Mouse (Mus musculus): Measurements from ENCODE around the gene Ephb6.
"Not testable (repeated sequence)": the region's sequence is repeated elsewhere in the genome, so short reads cannot be mapped to it uniquely, and the experiment has no call there.

Gene Ephb6

GRCm38 (mm10) chr6:41605061-41605793 is at the start of gene Ephb6:
Ephb6 (plus strand) TSS chr6:41605482.
- DNase-seq (ENCODE audit: low spot score in 2 of 2): peak; percentile 62 to 69

- no peak for DNase-seq (ENCODE audit: low spot score in 2 of 2)
Observed at GRCm38 (mm10) chr6:41556389-41556788, 48.9 kb upstream of the Ephb6 start.

DNA sequence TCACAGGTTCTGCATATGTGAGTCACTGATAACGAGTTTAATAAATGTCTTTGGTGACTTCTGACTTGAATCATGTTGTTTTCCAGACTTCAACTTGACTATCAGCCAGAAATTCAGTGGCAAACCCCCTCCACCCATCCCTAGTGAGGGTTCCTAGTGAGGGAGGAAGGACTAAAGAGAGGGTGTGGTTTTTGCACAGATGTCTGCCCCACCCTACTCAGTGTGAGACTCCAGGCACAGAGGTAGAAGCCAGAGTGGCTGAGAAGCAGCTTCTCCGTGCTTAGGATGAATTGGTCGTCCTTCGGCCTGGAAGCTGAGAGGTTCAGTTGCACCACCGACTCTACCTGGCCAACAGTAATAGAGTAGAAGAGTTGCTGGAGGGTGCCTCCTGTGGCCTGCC is 47.8 kb upstream of the Ephb6 start:
- no peak for DNase-seq (ENCODE audit: low spot score in 2 of 2)

DNA sequence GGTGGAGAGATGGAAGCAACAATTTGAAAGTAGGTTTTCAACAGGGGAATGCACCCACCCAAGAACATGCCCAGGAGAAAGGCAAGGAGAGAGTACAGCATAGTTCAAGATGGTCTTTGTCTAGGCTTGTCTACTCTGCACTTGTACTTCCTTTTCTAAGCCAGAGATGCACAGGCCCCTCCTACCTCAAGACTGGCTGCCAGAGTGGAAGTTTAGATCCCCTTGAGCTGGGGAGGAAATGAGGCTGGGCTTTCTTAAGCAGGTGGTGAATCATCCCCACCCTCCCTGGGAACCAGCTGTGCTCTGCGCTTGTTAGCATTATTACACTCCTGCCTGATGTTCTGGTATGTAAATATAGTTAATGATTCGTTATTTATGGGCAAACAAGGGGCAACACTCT is 47.0 kb upstream of the Ephb6 start:
- no peak for DNase-seq (ENCODE audit: low spot score in 2 of 2)

GRCm38 (mm10) chr6:41559331-41559730 is 46.0 kb upstream of the Ephb6 start:
- DNase-seq (ENCODE audit: low spot score in 2 of 2): no peak

DNA sequence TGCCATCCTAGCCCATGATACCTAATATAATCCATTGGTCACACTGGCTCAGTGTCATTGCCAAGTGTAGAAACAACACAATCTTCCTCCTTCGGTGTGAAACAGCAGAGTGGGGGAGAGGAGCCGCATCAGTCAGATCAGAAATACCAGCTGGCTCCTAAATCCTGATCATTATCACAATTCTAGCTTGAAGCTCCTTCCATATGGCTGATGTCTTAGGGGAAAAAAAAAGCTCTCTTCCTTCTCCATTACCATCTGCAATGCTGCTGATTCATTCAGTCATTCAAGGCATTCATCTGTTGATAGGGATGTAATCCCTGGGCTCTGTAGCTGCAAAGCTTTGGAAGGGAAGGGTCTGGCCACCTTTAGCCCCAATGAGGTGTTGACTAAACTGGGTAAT is 45.0 kb upstream of the Ephb6 start:
- DNase-seq (ENCODE audit: low spot score in 2 of 2): peak in 1 of 2 experiments; percentile 33

GRCm38 (mm10) chr6:41562598-41562997 is 42.7 kb upstream of the Ephb6 start:
- no peak for DNase-seq (ENCODE audit: low spot score in 2 of 2)

DNA sequence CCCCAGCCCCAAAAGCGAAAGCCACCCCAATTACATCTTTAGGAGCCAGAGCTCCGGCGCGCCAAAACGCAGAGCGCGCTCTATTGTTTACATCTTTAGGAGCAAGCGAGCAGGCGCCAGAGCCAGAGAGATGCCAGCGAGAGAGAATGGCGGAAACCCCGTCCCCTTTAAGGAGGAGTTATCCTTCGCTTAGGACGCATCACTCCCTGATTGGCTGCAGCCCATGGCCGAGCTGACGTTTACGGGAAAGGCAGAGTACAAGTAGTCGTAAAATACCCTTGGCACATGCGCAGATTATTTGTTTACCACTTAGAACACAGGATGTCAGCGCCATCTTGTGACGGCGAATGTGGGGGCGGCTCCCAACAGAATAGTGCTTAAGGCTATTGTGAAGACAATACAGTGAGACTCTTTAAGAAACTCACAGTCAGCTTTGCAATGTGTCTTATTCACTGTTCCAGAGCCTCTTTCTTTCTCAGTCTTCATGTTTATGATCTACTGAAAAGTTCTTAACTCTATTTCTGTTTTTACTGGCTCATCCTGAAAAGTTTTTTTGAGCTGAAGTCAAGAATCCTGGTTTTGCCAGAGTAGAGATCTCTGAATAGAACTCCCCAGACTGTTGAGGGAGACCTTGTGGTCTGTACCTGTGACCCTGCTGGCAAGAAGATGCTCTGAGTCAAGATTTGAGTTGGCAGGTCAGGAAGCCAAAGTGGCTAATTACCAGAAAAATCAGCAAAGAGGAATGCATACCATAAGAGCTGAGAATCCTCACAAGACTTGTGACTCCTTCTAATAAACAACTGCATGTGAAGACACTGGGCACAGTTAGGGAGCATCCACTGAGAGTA is 42.0 kb upstream of the Ephb6 start:
- not testable (repeated sequence) for DNase-seq (ENCODE audit: low spot score in 2 of 2)

- DNase-seq (ENCODE audit: low spot score in 2 of 2): no peak
Observed at GRCm38 (mm10) chr6:41565261-41565660, 40.0 kb upstream of the Ephb6 start.

GRCm38 (mm10) chr6:41566965-41567364 is 38.3 kb upstream of the Ephb6 start:
- no peak for DNase-seq (ENCODE audit: low spot score in 2 of 2)

GRCm38 (mm10) chr6:41569078-41569477 is 36.2 kb upstream of the Ephb6 start:
- DNase-seq (ENCODE audit: low spot score in 2 of 2): no peak

DNA sequence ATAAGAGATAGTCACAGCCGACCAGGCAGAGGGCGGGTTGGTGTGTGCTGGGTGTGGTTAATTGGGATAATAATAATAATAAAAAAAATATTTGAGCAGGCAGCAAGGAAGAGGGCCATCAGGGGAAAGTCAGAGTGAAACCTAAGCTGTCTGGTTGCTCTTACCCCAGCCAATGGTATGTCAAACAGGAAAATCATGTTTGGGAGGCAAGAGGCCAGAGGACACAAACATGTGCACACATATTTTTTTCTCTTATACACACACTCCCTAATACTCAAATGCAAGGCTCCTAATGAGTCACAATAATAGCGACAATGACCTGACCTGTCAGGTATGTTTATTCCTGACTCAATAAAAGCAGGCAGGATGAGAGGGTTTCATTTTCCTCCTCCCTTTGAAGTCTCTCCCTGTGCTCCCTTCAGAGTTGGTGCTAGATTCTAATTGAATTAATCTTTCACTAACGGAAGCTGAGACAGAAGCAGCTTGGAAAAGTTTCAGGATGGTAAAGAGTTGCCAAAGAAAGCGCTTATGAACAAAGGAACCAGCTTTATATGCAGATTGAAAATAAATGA is 28.7 kb upstream of the Ephb6 start:
- no peak for DNase-seq (ENCODE audit: low spot score in 2 of 2)

GRCm38 (mm10) chr6:41577297-41577696 is 28.0 kb upstream of the Ephb6 start:
- DNase-seq (ENCODE audit: low spot score in 2 of 2): no peak

GRCm38 (mm10) chr6:41581295-41581694 is 24.0 kb upstream of the Ephb6 start:
- no peak for DNase-seq (ENCODE audit: low spot score in 2 of 2)

- DNase-seq (ENCODE audit: low spot score in 2 of 2): no peak
Observed at GRCm38 (mm10) chr6:41582189-41582588, 23.1 kb upstream of the Ephb6 start.

GRCm38 (mm10) chr6:41604401-41605050 is 756 bp upstream of the Ephb6 start:
- peak; percentile 60 to 63 for DNase-seq (ENCODE audit: low spot score in 2 of 2)

DNA sequence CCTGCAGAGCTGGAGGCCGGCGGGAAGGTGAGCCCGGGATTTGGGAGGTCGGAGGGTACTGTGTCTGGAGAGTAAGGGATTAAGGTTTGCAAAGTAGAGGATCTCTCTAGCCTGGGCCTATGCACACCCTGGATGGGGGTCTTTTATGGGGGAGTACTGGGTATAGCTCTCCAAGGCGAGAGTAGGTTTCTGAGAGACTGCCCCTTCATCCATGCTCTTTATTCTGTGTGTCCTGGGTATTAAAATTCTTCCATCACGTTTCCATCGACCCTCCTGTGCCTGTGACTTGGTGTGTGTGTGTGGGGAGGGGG is 467 bp downstream of the Ephb6 start:
- DNase-seq (ENCODE audit: low spot score in 2 of 2): peak in 1 of 2 experiments; percentile 2

DNA sequence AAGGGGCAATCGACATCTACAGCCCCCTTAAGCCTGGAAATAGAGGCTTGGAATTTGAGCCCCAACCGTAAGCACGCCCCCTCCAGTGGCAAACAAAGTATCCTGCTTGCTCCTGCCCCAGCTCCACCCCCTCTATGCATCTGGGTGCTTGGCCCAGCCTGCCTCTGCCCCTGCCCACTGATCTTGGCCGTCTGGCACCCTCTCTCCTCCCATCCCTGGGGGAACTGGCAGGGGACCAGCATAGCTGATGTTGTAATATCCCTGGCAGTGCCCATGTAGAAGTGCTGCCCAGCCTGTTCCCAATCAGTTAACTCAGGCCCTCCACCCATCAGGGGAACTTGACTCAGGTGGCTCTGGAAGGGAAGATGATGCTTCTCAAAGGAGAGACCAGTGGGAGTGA is 932 bp downstream of the Ephb6 start:
- DNase-seq (ENCODE audit: low spot score in 2 of 2): peak; percentile 69 to 71

- no peak for DNase-seq (ENCODE audit: low spot score in 2 of 2)
Observed at GRCm38 (mm10) chr6:41607637-41608036, 2.4 kb downstream of the Ephb6 start.

- DNase-seq (ENCODE audit: low spot score in 2 of 2): no peak
Observed at GRCm38 (mm10) chr6:41620173-41620798, 15.0 kb downstream of the Ephb6 start.

DNA sequence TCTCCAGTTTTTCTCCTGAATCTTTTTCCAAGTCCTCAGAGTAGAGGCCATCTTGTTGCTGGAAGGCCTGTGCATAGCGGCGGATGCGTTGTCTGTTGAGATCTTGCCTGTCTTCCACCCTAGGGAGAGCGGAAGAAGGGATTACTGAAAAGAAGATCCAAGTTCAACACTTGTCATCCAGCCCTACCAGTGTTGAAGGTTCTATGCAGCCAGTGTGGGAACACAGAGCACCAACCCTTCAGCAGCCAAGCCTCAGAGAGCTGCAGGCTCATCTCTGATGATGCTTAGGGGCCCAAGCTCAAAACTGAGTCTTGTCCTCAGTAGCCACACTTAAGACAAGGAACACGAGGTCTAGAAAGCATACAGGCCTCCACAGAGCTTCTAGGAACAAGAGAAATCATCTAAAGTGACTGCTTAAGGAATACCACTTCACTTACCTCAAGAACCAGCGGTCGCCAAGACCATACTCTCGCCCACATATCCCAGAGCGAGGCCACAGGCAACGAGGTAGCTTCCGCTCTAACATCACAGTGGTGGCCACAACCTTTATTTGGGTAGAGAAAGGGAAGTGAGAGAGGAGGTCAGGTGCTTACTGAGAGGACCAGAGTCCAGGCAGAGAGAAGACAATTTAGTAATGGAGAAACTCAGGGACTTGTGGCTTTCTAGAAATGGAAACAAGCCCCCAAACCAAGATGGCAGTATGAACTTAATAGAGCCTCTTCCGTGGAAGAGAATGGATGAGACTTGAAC is 16.1 kb downstream of the Ephb6 start:
- DNase-seq (ENCODE audit: low spot score in 2 of 2): no peak
